Mouse (Mus musculus) heart, adult 8-10 months (tissue): Measurements from ENCODE around the gene Hist1h2bb. TPM values are rescaled to one million over a fixed set of nuclear protein-coding genes. Genes with fewer than 3 reads are reported as not detected.

Source experiments
- DNase-seq: peaks from one replicate; pipeline ENCODE4 v3.0.0; 2022; ENCODE audit warnings: low spot score
- total RNA-seq, 4 experiments: library from RNA; stranded (reverse); gene quantifications; 2 replicates each; pipeline ENCODE4 v1.2.4; 2022

The Hist1h2bb gene
- total RNA-seq, 4 experiments from 2014 or later = 2.6 to 6.9 (median 4.0) TPM

DNA sequence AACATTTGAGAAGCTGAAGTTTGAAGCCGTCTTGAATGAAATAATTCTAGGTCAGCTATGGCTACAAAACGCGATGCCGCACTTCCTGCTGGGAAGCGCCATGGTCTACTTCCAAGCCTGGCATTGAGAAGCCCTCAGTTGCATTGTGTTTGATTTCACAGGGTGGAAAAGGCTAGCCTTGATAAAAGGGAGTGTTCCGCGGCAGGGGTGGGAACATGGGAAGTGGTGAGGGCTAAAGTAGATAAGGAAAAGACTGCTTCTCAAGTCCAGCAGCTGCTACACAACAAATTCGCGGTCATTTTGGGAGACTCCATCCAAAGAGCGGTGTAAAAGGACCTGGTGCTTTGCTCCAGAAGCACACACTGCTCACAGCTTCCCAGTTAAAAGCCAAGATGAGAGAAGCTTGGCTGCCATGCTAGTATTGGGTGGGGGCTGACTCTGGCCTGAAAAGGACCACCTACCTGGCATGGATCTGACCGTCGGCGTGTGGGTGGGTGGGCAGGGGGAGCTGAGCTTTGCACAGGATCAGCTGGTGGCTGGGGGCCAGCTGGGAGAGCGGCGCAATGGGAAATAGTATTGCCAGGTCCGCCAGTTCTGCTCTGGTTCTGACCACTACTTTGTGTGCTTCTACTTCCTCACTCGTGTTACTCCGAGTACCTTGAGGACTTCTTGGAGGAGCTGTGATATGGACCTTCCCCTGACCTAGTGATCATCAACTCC is 17.9 kb upstream of the Hist1h2bb start:
- DNase-seq = no peak

- no peak for DNase-seq
Measured at GRCm38 (mm10) chr13:23729192-23729525, 17.4 kb upstream of the Hist1h2bb start.

GRCm38 (mm10) chr13:23729706-23730105 is 16.8 kb upstream of the Hist1h2bb start:
- DNase-seq = no peak

DNA sequence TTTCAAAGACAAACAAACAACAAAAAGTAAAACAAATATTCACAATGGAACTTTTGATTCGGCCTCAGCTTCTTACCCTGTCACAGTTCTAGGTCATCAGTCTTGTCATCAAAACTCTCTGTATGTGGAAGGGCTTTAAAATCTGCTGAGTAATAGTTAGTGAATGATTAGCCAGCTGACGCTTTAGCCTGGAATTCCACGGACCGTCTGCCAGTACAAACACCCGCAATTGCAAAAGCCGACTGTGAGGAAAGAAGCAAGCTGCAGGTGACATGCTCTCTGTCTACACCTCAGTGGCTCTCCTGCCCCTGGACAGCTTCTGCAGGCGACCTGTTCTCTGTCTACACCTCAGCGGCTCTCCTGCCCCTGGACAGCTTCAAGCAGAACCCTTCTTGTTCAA is 16.1 kb upstream of the Hist1h2bb start:
- DNase-seq = no peak

DNA sequence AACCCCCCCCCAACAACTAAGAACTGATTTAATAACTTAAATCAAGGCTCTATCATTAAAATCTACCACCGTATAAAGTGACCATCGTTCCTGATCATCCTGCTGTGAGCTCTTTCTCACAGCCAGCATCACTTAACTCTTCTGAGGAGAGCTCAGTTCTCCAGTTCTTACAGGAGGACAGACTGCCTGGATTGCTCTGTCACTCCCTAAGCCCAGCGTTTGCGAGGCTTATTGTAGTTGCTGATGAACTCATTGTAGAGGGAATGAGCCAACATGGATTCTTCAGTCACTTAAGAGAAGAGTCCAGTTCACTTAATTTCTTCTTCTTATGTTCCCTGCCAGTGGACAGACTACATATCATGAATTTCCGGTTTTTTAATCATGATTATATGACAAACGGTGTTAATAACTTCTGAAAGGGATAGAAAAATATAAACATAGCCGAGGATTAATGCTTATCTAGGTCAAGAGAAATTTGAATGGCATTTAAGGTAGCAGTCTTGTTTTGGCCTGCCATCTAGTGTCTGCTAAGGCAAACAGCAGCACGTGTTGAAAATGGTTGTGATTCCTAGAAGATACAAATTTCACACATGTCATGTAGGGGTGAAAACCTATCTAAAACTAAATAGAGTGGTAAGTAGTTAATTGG is 14.3 kb upstream of the Hist1h2bb start:
- peak; percentile 54 for DNase-seq

- DNase-seq = no peak
Measured at GRCm38 (mm10) chr13:23737091-23737490, 9.4 kb upstream of the Hist1h2bb start.

GRCm38 (mm10) chr13:23738041-23738440 is 8.5 kb upstream of the Hist1h2bb start:
- no peak for DNase-seq

DNA sequence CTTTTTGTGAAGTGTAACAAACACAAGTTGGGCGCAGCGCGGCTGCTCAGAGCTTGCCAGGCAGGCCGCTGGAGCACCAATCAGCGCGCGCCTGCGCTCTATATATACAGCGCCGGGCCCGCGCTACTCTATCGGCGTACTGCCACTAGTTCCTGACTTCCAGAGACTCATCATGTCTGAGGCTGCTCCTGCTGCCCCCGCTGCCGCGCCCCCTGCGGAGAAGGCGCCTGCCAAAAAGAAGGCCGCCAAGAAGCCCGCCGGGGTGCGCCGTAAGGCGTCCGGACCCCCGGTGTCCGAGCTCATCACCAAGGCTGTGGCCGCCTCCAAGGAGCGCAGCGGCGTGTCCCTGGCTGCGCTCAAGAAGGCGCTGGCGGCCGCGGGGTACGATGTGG is 7.9 kb upstream of the Hist1h2bb start, which contains the start of gene Hist1h1c:
TSS of gene Hist1h1c (plus strand) at position 132 of the 392 bp plus-strand sequence.
- peak; percentile 89 for DNase-seq

- DNase-seq = peak; percentile 98
Measured at GRCm38 (mm10) chr13:23739069-23739921, 7.2 kb upstream of the Hist1h2bb start.

GRCm38 (mm10) chr13:23739922-23740252 is 6.6 kb upstream of the Hist1h2bb start:
- DNase-seq = no peak

DNA sequence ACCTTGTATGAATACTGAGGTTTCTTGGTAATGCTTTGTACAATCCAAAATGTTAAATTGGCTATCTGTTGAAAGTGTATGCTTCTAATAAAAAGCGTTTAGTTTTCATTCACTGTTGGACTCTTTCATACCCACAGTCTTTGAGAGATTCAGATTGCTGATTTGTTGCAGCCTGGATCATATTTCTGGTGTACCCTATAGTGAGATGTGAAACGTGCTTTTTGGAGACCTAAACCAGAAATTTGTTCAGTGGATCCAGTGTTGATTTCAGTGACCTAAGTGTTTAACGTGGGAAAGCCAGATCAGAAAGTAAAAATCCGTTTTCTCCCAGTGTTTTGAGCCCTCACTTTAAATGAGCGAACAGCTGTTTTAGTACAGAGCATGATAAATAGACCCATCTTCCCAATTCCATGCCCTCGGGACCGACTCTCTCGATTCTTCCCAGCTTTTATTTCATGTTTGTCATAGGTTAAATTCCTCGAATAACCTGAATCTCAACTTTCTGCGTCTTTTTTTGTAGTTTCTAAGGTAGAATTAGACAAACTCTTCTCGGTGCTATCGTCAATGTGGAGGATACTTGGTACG is 6.2 kb upstream of the Hist1h2bb start:
- DNase-seq = no peak

GRCm38 (mm10) chr13:23740910-23741309 is 5.6 kb upstream of the Hist1h2bb start:
- no peak for DNase-seq

GRCm38 (mm10) chr13:23742007-23742406 is 4.5 kb upstream of the Hist1h2bb start:
- DNase-seq = no peak

- no peak for DNase-seq
Measured at GRCm38 (mm10) chr13:23743215-23743614, 3.3 kb upstream of the Hist1h2bb start.

- no peak for DNase-seq
Measured at GRCm38 (mm10) chr13:23743963-23744362, 2.6 kb upstream of the Hist1h2bb start.

DNA sequence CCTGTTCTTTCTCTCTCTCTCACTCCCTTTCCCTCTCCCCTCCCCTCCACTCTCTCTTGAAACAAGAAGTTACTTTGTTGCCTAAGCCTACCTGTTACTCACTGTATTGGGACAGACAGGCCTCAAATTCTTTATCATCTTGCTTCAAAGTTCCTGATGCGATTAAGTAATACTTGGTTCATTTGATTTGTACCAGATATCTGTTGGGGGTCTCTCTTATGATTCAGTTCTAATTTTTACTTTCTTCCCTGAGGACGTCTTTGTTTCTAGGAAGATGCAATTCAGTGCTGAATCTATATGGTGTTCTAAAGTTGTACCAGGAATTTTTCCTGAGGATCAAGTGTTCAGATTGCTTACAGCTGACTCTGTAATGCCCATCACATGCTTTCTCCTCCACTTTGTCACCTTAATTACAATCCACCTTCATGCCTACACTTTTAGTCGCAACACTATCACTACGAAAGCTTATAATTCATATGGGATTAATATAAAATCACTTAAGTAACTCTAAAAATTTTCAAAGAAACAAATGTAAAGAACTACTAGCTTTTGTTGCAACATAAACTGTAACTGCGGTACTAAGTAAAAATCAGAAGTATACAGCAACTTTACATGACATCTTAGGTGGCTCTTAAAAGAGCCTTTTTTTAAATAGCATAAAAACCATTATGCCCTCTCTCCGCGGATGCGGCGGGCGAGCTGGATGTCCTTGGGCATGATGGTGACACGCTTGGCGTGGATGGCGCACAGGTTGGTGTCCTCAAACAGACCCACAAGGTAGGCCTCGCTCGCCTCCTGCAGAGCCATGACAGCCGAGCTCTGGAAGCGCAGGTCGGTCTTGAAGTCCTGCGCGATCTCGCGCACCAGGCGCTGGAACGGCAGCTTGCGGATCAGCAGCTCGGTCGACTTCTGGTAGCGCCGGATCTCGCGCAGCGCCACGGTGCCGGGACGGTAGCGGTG is 1.8 kb upstream of the Hist1h2bb start:
- DNase-seq = no peak

DNA sequence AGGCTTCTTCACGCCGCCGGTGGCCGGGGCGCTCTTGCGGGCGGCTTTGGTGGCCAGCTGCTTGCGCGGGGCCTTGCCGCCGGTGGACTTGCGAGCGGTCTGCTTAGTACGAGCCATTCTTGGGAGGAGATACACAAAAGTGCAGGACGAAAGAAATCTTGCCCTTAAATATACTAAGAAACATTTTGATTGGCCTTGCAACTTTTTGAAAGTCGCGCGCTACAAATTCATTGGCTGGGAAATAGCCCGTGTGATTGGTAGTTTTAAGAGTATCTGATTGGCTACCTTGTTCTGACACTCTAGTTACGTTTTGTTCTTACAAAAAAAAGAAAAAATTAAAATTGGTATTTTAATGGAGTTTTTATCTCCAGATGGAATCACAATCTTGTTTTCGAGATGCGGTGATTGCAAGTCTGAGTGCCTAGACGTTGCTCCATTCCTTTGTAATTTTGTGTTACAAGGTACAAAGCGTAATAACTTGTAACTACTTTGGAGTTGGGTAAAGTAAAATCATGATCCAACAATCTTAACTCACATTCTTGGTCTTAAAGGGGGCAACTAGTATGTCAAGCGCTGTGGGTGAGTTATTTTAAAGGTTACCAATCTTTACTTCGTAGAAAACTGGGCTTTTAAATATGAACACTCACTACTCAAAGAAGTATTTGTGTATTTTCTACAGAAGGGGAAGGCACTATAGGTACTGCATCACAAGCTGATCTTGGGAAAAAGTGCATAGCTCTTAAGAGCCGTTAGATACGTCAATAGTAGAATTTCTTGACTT is 963 bp upstream of the Hist1h2bb start, which contains the start of gene Hist1h3c:
TSS of gene Hist1h3c (minus strand) at position 222 of the 781 bp plus-strand sequence.
- DNase-seq = peak; percentile 87

DNA sequence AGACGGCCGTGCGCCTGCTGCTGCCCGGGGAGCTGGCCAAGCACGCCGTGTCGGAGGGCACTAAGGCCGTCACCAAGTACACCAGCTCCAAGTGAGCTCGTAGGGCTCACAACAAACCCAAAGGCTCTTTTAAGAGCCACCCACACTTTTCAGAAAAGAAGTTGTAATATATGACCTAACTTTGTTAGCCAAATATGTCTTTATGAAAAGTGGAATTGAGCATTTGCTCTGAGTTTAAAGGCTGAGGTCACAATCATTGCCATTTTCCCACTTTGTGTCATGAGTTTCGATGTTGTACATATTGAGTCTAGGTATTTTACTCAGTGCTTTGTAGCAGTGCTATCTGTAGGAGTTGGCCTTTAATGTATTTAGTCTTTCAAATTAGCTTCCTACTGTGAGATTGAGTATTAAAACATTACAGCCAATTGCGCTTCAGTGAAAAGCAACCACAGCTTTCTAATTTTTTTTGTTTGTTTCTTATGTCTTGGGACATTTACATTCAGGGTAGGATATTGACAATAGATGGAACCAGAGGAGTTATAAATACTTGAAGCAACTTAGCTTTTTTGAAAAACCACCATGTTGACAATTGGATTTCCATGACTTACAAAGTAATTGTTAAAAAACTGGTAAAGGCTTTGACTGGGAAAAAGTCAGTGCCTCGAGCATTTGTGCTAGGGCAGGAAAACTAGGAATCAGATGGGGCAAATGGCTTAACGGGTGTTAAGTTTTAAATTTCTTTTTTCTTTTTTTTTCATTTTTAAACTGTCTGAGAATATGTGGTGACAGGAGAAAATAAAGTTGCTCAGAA is 752 bp downstream of the Hist1h2bb start:
- no peak for DNase-seq

DNA sequence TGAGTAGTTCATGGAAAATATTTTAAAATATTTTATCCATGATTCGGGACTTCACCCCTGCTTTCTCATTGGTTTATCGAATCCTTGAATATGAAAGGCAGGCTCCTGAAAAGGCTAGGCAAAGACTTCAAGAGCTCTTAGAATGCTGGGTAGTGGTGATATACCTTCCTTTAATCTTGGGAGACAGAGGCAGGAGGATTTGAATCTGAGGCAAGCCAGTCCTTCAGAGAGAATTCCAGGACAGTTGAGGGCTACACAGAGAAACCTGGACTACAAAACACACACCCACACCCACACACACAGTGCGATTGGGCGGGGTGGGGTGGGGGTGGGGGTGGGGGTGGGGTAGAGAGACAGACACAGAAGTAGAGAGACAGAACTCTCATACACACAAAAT is 1.4 kb downstream of the Hist1h2bb start:
- DNase-seq = no peak
